Mouse (Mus musculus): Measurements from ENCODE around the gene Shc2.

The Shc2 gene

DNA sequence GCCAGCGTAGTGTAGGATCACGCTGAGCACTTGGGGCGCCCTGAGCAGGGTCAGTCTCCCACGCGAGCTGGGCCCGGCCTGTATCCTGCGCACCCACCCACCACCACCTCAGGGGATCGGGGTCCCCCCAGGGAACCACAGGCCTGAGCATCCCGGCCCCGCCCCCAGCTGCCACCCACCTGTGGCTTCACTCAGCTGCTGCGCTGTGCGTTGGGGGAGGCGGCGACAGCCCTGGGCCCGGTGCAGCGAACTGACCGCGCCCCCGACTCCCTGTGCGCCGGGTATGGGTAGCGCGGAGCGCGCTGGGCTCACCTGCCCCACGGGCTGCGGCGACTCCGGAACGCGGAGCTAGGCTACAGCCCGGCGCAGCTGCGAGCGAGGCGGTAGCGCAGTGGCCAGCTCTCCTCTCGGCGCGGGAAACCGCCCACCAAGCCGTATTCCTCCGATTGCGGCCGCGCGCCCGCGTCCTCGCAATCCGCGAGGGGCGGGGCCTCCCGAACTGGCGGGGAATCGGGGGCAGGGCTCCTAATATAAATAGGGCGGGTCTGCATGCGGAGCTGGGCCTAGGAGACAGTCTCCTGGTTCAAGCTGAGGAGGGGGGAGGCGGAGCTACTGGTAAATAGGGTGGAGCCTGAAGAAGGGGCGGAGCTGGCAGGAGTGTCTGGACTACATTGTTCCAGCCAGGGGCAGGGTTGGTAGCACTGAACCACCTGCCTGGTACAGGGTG lies 24.0 kb downstream of the Shc2 start, which contains the start of gene C2cd4c:
C2cd4c (minus strand) TSS at position 448 of the 727 bp plus-strand sequence.
- no peak for DNase-seq (ENCODE audit: low spot score)

DNA sequence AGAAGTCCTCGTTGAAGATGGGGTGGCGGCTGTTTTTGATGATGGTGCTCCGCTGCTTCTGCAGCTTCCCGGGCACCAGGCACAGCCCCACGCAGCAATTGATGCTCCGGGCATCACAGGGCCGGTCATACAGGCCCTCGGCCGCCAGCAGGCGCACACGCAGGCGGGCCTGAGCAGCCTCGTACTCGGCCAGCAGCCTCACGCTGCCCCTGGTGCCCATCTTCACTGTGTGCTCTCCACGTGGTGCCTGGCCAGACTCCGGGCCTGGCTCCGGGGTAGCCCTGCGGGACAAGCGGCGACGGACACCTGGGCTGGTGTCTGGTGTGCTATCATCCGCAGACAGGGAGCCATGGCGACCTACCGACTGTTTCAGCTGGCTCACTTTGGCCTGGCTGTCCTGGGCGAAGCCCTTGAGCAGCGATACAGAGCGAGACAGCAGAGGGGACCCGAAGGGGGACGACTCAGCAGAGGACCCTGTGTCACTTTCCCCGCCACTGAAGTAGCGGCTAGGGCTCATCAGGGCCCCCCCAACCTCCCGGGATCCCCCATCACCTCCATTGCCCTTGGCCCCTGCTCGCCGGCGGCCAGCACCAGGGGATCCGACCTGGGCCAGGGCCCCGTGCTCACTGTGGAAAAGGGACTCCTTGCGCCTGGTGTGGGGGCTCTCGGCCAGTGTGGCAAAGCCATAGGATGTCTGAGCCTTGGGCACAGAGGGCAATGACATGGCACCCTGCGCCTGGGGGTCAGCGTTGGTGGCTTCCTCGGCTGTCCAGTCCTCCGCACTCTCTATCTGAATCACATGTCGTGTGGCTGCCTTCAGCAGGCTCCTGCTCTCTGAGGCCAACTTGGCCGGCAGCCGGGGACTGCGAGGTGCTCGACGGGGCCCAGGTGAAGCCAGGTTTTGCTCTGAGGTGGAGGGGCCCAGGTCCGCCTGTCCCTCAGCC lies 25.3 kb downstream of the Shc2 start:
- DNase-seq (ENCODE audit: low spot score): no peak

DNA sequence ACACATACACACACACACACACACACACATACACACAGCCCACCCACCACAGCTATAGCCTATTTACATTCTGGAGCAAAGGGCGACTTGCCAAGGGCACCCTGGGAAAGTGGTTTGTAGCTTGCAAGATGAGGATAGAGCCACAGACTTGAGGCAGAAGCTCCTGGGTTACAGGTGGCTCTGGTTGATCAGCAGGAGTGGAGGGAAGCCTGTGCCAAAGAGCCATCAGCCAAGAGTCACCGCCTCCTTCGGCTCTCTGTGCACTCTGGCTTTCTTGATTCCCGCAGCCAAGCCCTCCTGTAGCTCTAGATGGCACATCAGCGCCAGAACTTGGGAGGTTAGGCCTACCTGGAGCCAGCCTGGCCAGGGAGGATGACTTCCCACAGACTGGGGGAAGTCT lies 26.4 kb downstream of the Shc2 start:
- DNase-seq (ENCODE audit: low spot score): no peak

DNA sequence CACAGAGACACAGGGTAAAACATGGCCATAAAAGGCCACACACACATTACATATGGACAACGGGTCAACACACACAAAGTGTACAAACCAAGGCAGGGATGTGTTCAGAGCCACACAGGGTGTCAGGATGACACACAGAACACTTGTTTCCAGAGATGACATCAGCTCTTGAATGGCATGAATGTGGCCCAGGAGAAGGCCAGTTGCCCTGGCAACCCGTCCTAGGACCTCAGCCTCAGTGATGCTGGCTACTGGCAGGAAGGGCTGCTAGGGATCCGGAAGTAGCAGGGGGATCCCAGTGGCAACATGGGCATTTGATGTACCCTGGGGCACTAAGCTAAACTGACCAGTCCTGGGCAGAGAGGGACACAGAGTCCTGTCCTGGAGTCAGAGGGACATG lies 28.4 kb downstream of the Shc2 start:
- no peak for DNase-seq (ENCODE audit: low spot score)

DNA sequence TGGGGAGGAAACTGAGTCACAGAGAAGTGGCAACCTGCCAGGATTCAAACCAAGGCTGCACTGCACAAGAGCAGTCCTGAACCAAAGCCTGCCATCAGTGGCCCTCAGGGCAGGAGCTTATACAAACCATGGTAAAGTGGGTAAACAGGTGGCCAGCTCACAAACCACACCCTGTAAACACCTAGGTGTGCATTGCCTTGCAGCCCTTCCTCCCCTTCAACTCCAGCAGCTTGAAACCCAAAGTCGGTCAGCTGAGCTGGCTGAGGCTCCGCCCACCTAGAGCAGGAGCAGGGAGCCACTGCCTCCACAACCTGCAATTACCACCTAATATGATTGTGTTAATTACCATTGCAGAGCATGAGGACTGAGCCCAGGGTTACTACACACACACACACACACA lies 29.8 kb downstream of the Shc2 start:
- DNase-seq (ENCODE audit: low spot score): no peak

DNA sequence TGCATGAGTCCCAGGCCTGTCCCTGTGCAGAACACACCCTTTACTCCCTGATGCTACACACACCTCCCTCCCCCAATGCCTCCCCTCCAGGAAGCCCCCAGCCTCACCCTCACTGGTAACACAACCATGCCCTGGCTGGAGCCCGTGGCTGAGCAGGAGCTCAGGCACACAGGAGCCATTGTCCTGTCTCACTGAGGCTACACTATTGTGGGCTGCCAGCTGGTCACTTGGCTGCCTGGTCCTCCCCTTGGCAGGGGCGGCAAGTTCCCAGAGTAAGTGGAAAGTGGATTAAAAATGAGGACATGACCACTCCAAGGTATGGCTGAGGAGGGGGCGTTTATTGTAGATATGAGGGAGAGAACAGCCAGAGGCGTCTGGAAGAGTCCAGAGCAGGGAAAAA lies 31.2 kb downstream of the Shc2 start:
- no peak for DNase-seq (ENCODE audit: low spot score)

DNA sequence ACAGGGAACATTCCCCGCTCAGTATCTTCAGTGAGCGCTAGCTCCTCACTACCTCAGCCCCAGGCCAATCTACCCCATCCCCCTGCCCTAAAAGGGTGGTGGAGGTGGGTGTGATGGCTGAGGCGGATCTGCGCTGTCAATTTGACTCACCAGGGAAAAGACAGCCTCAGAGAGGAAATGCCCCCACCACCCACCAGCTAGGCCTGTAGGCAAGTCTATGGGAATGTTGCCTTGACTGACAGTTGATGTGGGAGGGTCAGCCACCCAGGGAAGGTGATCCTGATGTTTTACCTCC lies 39.8 kb downstream of the Shc2 start:
- no peak for DNase-seq (ENCODE audit: low spot score)

DNA sequence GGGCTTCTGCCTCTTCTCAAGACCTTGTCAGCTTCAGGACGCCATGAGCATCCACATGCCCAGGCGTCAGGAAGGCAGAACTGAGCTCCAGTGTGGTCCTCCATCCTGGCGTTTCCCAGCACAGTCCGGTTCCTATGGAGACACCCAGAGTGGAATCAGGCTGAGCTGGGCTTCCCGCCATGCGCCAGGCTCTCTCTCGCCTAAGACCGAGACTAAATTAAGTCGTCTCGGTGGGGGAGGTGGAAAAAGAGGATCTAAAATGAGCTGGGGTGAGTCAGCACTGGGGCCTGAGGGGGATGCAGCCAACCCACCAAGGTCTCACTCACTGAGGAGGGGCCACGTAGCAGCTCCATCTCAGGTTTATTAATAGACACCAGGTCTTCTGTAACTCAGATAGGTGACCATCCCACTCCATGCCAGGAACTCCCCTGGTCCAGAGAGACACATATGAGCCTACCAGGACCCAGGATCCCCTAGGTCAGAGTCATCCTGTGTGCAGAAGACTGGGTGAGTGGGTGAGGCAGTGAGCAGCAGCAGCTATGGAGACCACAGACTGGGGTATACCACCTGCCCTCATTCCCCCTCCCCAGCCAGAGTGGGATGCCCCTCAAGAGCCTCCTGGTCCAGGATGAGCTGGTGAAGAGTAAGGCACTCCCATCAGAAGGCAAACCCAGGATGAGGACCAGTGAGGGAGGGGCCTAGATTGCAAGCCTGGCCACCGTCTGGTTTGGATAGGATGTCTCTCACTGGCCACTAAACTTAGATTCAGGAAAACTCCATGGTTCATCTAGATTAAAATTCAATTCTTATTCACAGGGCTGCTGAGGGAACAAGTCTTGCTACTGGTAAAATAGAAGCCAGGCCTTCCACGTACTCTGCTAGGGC lies 40.4 kb downstream of the Shc2 start:
- no peak for DNase-seq (ENCODE audit: low spot score)

DNA sequence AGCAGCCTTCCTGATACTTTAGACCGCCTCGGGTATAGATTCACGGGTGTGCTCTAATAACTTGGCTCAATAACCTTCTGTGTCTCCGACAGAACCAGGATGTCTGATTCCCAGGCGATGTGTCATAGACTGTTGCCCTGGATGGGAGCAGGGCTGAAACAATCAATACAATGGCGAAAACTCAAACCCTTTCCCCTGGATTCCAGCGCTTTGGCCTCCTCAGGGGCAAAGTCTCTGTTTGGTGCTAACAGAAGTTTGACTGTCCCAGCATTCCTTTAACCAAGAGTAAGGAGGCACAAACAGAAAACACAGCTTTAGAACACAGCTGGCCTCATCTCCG lies 42.2 kb downstream of the Shc2 start:
- no peak for DNase-seq (ENCODE audit: low spot score)

DNA sequence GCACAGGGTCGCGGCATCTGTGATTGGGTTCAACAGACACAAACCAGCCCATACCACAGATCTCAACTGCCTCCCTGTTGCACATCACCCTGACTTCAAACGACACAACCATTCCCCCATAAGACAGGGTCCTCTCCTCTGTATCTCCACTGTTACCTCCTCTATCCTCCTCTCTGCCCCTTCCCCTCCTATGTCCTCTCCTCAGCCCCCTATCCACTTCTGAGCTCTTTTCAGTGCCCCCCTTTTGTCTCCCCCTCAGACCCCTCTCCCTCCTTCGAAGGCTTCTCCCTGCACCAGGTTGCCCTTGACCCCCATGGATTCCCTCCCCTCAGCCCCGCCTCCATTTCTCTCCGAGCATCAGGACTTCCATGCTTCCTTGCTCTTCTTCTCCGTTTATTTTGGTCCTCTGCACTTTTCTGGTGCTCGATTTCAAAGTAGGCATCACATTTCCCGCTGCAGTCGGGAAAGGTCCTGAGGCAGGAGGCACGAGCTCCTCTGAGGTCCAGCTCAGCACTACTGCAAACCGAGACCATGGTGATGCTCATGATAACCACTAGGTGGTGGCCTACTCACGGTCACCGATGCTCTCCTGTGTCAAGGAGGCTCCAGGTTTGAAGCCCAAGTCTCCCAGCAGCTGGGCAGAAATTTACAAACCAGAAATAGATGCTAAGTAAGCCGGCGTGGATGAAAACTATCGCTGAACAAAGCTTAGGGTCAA lies 42.7 kb downstream of the Shc2 start:
- no peak for DNase-seq (ENCODE audit: low spot score)

DNA sequence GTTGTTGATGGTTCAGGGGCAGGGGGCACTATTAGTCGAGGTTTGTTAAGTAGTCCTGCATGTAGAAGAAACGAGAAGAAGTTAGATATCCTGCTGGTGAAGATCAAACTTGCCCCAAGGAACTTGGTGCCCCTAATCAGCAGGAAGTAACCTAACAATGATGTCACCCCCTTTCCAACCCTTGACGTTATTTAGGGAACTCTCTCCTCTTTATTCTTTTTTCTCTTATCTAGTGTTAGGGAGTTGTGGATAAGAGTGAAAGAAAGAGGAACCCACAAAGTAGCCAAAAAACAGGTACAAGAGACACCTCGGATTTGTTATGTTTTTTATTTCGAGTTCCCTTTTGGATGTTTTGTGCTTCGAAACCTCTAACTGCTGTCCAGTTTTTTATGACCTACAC lies 43.6 kb downstream of the Shc2 start:
- DNase-seq (ENCODE audit: low spot score): no peak

DNA sequence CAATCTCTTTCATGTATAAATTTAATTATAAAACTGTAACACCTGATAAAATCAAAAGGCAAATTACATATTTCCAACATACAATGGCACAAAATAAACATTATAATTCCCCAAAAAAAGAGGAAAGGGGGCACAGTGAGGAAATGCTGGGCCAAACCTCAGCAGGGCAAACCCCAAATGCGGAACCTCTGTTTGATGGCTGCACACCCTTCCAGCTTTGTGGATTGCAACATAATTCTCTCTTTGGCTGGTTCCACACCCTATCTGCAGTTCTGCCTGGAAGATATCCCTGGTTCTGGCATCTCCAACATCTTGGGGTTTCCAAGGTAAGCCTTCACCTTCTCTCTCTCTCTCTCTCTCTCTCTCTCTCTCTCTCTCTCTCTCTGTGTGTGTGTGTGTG lies 47.0 kb downstream of the Shc2 start:
- no peak for DNase-seq (ENCODE audit: low spot score)

DNA sequence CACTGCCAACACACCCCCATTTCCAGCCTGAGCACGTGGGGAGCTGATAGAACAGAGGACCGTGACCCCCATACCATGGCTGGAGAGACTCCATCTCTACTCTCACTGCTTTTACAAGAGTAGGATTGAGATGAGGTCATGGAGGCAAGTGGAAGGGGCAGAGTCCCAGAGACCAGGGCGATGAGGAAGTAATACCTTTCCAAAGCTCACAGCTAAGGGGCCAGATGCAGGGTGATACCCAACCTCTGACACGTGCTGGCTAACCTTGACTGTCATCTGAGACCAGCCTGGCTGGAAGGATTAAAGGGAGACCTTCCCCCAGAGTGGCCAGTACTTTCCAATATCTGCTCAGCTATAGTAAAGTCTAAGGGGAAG lies 50.0 kb downstream of the Shc2 start:
- no peak for DNase-seq (ENCODE audit: low spot score)

DNA sequence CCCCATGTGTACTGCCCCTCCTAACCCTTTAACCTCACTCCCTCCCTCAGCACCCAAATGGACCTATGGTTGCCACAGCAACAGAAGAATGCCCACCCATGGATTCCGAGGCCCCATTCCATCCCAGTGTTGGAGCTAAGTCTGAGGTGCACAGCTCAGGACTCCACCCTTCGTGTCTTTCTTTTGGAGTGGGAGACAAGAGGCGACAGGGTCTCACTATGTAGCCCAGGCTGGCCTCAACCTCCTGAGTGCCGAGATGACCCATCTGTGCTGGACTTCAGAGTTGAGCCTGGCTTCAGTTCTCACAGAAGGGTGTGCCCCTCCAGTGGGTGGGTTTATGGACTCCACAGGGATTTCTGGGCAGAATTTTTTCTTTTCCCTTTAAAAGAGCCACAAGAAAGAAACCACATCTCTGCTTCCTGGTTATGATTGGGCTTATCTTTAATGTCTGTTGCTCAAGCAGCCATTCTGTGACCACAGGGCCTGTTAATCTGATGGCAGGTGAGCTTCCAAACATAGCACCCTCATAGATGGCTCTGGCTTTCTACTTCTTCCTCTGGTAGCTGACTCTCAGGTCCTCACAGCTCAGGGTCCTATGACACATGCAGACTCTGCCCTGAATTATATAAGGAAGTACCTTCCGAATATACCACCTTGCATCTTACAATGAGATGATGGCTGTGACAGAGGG lies 50.5 kb downstream of the Shc2 start, which contains the start of gene Theg:
Theg (minus strand) TSS at position 271 of the 691 bp plus-strand sequence.
- no peak for DNase-seq (ENCODE audit: low spot score)

DNA sequence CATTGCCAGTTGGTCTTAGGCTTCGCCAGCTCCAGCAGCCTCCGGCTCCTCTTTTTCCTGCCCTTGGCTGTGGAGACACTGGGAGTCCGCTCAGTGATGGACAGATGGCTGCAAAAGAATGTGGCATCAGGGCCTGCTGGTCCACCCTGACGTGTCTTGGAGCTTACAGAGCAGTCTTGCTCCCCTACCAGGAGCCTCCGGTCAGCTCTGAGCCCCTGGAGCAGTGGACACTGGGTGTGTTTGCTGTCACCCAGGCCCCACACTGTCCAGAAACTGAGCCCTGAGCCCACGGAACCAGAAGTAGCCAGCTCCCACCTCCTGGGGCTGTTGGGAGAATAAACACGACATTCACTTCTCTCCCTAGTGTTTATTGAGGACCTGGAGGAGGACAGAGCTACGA lies 51.5 kb downstream of the Shc2 start:
- DNase-seq (ENCODE audit: low spot score): no peak

DNA sequence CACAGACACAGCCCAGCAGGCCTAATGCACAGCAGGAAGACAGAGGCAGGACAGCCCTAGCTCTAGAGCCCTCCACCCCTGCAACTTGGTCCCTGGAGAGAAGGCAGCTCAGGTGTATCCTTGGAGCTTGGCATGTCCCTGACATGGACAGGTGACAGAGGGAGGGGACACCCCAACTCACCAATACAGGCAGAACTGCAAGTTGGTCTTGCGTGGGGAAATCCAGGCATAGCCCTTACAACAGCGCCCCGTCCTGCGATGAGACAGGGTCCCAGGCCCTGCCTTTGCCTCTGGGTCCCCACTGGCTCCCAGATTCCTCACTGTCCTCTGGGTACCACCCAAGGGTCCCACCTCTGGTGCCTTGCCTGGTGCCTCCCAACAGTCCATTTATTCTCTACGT lies 52.0 kb downstream of the Shc2 start:
- no peak for DNase-seq (ENCODE audit: low spot score)

DNA sequence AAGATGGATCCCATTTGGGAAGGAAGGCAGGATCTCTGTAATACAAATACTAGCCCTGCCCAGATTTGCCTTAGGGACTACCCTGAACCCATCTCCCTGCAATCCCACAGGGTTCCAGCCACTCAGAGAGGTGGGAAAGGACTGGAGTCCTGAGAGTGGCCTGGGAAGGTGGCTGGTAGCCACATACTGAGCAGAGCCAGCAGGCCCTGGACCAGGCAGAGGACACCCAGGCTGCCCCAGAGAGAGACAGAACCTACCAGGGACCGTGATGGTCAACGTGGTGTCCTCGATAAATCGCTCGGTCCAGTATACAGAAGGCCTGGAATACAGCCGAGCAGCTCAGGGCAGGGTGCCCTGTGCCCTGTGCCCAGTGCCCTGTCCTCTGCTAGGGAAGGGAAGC lies 52.6 kb downstream of the Shc2 start:
- no peak for DNase-seq (ENCODE audit: low spot score)

DNA sequence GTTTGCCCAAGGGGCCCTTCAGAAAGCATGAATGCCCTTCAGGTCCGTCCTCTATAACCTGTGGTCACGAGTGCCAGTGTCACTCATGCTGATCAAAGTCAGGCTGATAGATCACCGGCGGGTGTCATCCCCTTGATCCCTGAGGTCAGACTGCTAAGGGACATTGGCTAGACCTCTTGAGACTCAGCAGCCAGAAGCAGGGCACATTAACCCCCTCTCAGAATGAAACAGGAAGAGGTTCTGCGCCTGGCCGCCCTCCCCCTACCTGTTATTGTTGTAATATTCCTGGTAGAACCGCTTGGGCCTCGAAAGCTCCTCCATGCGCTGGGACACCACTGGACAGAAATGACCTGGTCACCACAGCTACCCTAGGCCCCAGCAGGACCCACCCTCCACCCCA lies 53.3 kb downstream of the Shc2 start:
- no peak for DNase-seq (ENCODE audit: low spot score)

DNA sequence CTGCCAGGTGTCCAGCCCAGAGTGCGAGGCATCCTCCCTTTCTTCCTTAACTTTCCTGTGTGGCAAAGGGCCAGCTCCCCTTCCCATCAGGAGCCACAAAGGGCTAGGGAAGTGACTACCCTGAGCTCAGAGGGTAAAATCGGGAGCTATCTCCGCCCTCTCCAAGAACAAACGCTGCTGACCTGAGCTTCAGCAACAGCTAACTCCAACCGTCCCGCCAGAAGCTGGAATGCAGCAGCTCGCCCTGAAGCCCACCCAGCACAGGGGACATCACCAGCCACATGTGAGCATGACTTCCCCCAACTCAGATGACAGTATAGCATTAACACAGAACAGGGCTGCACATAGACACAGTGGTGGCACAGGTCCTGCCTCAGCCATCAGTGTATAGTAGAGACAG lies 53.7 kb downstream of the Shc2 start:
- DNase-seq (ENCODE audit: low spot score): no peak

DNA sequence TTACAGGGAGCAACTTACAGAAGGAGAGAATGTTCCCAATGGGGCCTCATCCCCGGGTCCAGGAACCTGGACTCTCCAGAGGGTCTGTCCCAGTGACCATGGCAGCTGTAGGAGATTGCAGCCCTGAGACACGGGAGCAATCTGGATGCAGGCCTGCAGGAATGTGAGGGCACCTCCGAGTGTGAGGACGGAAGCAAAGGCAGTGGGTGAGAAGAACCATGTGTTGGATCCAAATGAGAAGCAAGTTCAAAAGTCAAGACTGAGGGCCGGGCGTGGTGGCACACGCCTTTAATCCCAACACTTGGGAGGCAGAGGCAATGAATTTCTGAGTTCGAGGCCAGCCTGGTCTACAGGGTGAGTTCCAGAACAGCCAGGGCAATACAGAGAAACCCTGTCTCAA lies 56.2 kb downstream of the Shc2 start:
- DNase-seq (ENCODE audit: low spot score): no peak

DNA sequence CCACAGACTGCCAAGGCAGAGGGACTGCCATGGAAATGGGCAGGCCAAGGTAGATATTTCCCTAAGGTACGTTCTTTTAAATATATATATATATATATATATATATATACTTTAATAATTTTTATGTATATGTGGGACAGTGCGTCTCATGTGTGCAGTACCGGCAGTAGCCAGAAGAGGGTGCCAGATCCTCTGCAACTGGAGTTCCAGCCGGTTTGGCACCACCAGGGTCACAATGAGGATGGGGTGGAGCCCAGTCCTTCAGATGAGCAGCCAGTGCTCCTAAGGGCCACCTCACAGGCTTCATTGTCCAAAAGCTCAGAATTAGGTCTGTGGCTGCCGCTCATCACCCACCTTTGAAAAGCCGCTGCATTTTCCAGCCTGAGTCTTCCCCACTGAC lies 56.9 kb downstream of the Shc2 start:
- DNase-seq (ENCODE audit: low spot score): no peak
